Comparison of ENCODE assay signal across 25 mouse cellular contexts in genomic region chr2:158048718-158049117, GRCm38 (mm10).
"Had no signal": no experiment of that assay in that cellular context is flagged by ENCODE, and none has a peak within 500 bp of the region (broad histone marks: within the 10 kb centered on the region; RNA-seq: fewer than 3 reads in every experiment).

No protein-coding gene starts in this region.

- H3K9ac ChIP-seq: heart, embryonic 12.5 days; hindbrain, embryonic 12.5 days; hindbrain, embryonic 14.5 days; intestine, embryonic 15.5 days; limb, embryonic 12.5 days; liver, embryonic 13.5 days; liver, embryonic 15.5 days; liver, postnatal 0 days had no signal

- H3K27ac ChIP-seq: gastrocnemius, adult 2 months; heart, adult 2 months; heart, embryonic 10.5 days; hindbrain, embryonic 10.5 days; hindbrain, embryonic 12.5 days; hindbrain, embryonic 14.5 days; intestine, embryonic 15.5 days; layer of hippocampus, adult 2 months; left cerebral cortex, adult 2 months; limb, embryonic 10.5 days; limb, embryonic 12.5 days; liver, embryonic 13.5 days; liver, embryonic 15.5 days had no signal

- H3K4me1 ChIP-seq: hindbrain, embryonic 10.5 days; hindbrain, embryonic 12.5 days; intestine, embryonic 15.5 days; limb, embryonic 10.5 days; limb, embryonic 12.5 days had no signal

- H3K4me2 ChIP-seq: heart, embryonic 12.5 days; hindbrain, embryonic 12.5 days; hindbrain, embryonic 14.5 days; intestine, embryonic 15.5 days; limb, embryonic 12.5 days; liver, embryonic 11.5 days; liver, embryonic 13.5 days; liver, embryonic 15.5 days had no signal

- H3K27me3 ChIP-seq: heart, embryonic 12.5 days; hindbrain, embryonic 12.5 days; intestine, embryonic 15.5 days; limb, embryonic 12.5 days; liver, embryonic 13.5 days; liver, embryonic 15.5 days had no signal

- DNase-seq: gastrocnemius, adult 2 months; gastrocnemius, postnatal 10 days; gastrocnemius, postnatal 25 days; heart, adult 2 months; heart, postnatal 10 days; heart, postnatal 4 days; kidney, postnatal 36 days; liver; liver, embryonic 13.5 days; liver, postnatal 0 days had no signal

- H3K9me3 ChIP-seq: heart, embryonic 10.5 days; heart, embryonic 12.5 days; hindbrain, embryonic 10.5 days; hindbrain, embryonic 12.5 days; intestine, embryonic 15.5 days; limb, embryonic 10.5 days; limb, embryonic 12.5 days; liver, embryonic 13.5 days; liver, embryonic 15.5 days had no signal

- H3K4me3 ChIP-seq: gastrocnemius, adult 2 months; heart, adult 2 months; heart, embryonic 10.5 days; heart, embryonic 12.5 days; hindbrain, embryonic 10.5 days; hindbrain, embryonic 12.5 days; intestine, embryonic 15.5 days; layer of hippocampus, adult 2 months; left cerebral cortex, adult 2 months; limb, embryonic 10.5 days; limb, embryonic 12.5 days; liver, embryonic 13.5 days; liver, embryonic 15.5 days had no signal

- ATAC-seq: hindbrain, embryonic 16.5 days; inflammation-experienced regulatory T-cells, adult 6 months; intestine, embryonic 15.5 days; intestine, postnatal 0 days; liver, postnatal 0 days had no signal
